Mouse (Mus musculus) liver, embryonic 15.5 days (tissue): Measurements from ENCODE around the gene Nsg1. TPM values are rescaled to one million over a fixed set of nuclear protein-coding genes. Genes with fewer than 3 reads are reported as not detected.

Source experiments
- ATAC-seq: fragments of 200-750 bp; cut with Nextera tagmentation; 2 replicates; pipeline ENCODE4 v1.8.0; 2017; ENCODE audit warnings: moderate number of reproducible peaks, mild to moderate bottlenecking, moderate library complexity; ENCODE audit not compliant: insufficient read depth
- H3K27ac ChIP-seq: fragments of 300-500 bp; sonication (generic); replicated peaks from 2 replicates; pipeline ENCODE4 v1.5.1; 2015; ENCODE audit warnings: mild to moderate bottlenecking, inconsistent platforms
- H3K27me3 ChIP-seq: fragments of 300-500 bp; sonication (generic); 2 replicates; pipeline ENCODE4 v1.6.1; 2015; ENCODE audit warnings: mild to moderate bottlenecking, inconsistent platforms
- H3K36me3 ChIP-seq: fragments of 300-500 bp; sonication (generic); replicated peaks from 2 replicates; pipeline ENCODE4 v1.6.1; 2015; ENCODE audit warnings: moderate library complexity, mild to moderate bottlenecking, inconsistent platforms
- H3K4me1 ChIP-seq: fragments of 300-500 bp; sonication (generic); replicated peaks from 2 replicates; pipeline ENCODE4 v1.6.1; 2015; ENCODE audit warnings: inconsistent platforms
- H3K4me2 ChIP-seq: fragments of 300-500 bp; sonication (generic); 2 replicates; pipeline ENCODE4 v1.6.1; 2015; ENCODE audit warnings: moderate library complexity, mild to moderate bottlenecking, inconsistent platforms
- H3K4me3 ChIP-seq: fragments of 300-500 bp; sonication (generic); replicated peaks from 2 replicates; pipeline ENCODE4 v1.5.1; 2015; ENCODE audit warnings: mild to moderate bottlenecking, inconsistent platforms
- H3K9ac ChIP-seq: fragments of 300-500 bp; sonication (generic); 2 replicates; pipeline ENCODE4 v1.6.1; 2015; ENCODE audit warnings: moderate library complexity, mild to moderate bottlenecking, inconsistent platforms
- H3K9me3 ChIP-seq: fragments of 300-500 bp; sonication (generic); replicated peaks from 2 replicates; pipeline ENCODE4 v1.6.1; 2016; ENCODE audit warnings: inconsistent platforms
- WGBS: fragments of 180-500 bp; shearing (Covaris S2); methylation state at CpG from one replicate; pipeline ENCODE4 v1.1.7; 2015; ENCODE audit warnings: mixed read lengths; ENCODE audit not compliant: insufficient replicate concordance; 5-methylcytosine and 5-hydroxymethylcytosine counted together
- polyA plus RNA-seq: library from polyadenylated mRNA; unstranded; fragments of >200 nt; fragmentation: Nextera tagmentation; extraction: Ambion mirVana; gene quantifications from 2 replicates; pipeline ENCODE4 v1.2.1, GENCODE M21; 2015

The Nsg1 gene
- polyA plus RNA-seq, 1 experiment from 2014 or later = 3.2 TPM

GRCm38 (mm10) chr5:38137163-38137562 lies 22.5 kb downstream of the Nsg1 start:
- Histone ChIP-seq H3K9me3 (no peaks in the 10 kb centered on the region), H3K27ac (no peak overlapping the region), H3K4me2 (no peak overlapping the region), H3K9ac (no peak overlapping the region), H3K4me3 (no peak overlapping the region), H3K36me3 (no peaks in the 10 kb centered on the region), H3K27me3 (no peaks in the 10 kb centered on the region), H3K4me1 (no peaks in the 10 kb centered on the region)
- 77% methylated on average over 9 of the region's 9 CpGs for WGBS
- ATAC-seq = no peak

GRCm38 (mm10) chr5:38136247-38136646 lies 23.5 kb downstream of the Nsg1 start:
- no peak overlapping the region for H3K9ac ChIP-seq
- H3K27ac ChIP-seq = no peak overlapping the region
- no peaks in the 10 kb centered on the region for H3K27me3 ChIP-seq
- peak; percentile 25; the same call in 1 of the 2 replicates for ATAC-seq
- no peaks in the 10 kb centered on the region for H3K4me1 ChIP-seq
- no peaks in the 10 kb centered on the region for H3K36me3 ChIP-seq
- H3K4me2 ChIP-seq = no peak overlapping the region
- H3K4me3 ChIP-seq = no peak overlapping the region
- WGBS = 73% methylated on average over 9 of the region's 9 CpGs
- H3K9me3 ChIP-seq = no peaks in the 10 kb centered on the region

- Histone ChIP-seq H3K9me3 (no peaks in the 10 kb centered on the region), H3K4me1 (no peaks in the 10 kb centered on the region), H3K9ac (no peak overlapping the region), H3K4me3 (no peak overlapping the region), H3K27me3 (no peaks in the 10 kb centered on the region), H3K27ac (no peak overlapping the region), H3K36me3 (0 out of 2 replicates have a peak, but pooled peaks cover 8% of the 10 kb centered on the region), H3K4me2 (no peak overlapping the region)
- peak; percentile 67 for ATAC-seq
- 61% methylated on average over 2 of the region's 2 CpGs for WGBS
Observed at GRCm38 (mm10) chr5:38129339-38129738, 30.4 kb downstream of the Nsg1 start.

- ATAC-seq = no peak
- Histone ChIP-seq H3K27me3 (no peaks in the 10 kb centered on the region), H3K9me3 (no peaks in the 10 kb centered on the region), H3K36me3 (0 out of 2 replicates have a peak, but pooled peaks cover 8% of the 10 kb centered on the region), H3K27ac (no peak overlapping the region), H3K4me2 (no peak overlapping the region), H3K4me1 (no peaks in the 10 kb centered on the region), H3K4me3 (no peak overlapping the region), H3K9ac (no peak overlapping the region)
- 71% methylated on average over 13 of the region's 13 CpGs for WGBS
Observed at GRCm38 (mm10) chr5:38126519-38127306, 33.0 kb downstream of the Nsg1 start.

- ATAC-seq = no peak
- Histone ChIP-seq H3K9me3 (no peaks in the 10 kb centered on the region), H3K4me2 (no peak overlapping the region), H3K27ac (no peak overlapping the region), H3K36me3 (no peaks in the 10 kb centered on the region), H3K9ac (no peak overlapping the region), H3K4me3 (no peak overlapping the region), H3K27me3 (no peaks in the 10 kb centered on the region), H3K4me1 (no peaks in the 10 kb centered on the region)
- WGBS = 72% methylated on average over 7 of the region's 7 CpGs
Observed at GRCm38 (mm10) chr5:38121699-38122098, 38.0 kb downstream of the Nsg1 start.

GRCm38 (mm10) chr5:38119268-38119667 lies 40.4 kb downstream of the Nsg1 start:
- WGBS = 74% methylated on average over 5 of the region's 5 CpGs
- H3K9ac ChIP-seq = no peak overlapping the region
- no peak for ATAC-seq
- no peak overlapping the region for H3K27ac ChIP-seq
- no peaks in the 10 kb centered on the region for H3K9me3 ChIP-seq
- no peaks in the 10 kb centered on the region for H3K4me1 ChIP-seq
- no peak overlapping the region for H3K4me3 ChIP-seq
- peaks cover 7% of the 10 kb centered on the region; the same call in 1 of the 2 replicates for H3K36me3 ChIP-seq
- H3K27me3 ChIP-seq = no peaks in the 10 kb centered on the region
- H3K4me2 ChIP-seq = no peak overlapping the region

GRCm38 (mm10) chr5:38117056-38117455 lies 42.7 kb downstream of the Nsg1 start:
- ATAC-seq = no peak
- Histone ChIP-seq H3K4me3 (no peak overlapping the region), H3K36me3 (peaks cover 7% of the 10 kb centered on the region; the same call in 1 of the 2 replicates), H3K4me1 (no peaks in the 10 kb centered on the region), H3K27me3 (no peaks in the 10 kb centered on the region), H3K4me2 (no peak overlapping the region), H3K9me3 (no peaks in the 10 kb centered on the region), H3K9ac (no peak overlapping the region), H3K27ac (no peak overlapping the region)
- WGBS = 74% methylated on average over 1 of the region's 1 CpGs

- no peak for ATAC-seq
- Histone ChIP-seq H3K36me3 (peaks cover 7% of the 10 kb centered on the region; the same call in 1 of the 2 replicates), H3K4me2 (no peak overlapping the region), H3K4me3 (no peak overlapping the region), H3K27ac (no peak overlapping the region), H3K9me3 (no peaks in the 10 kb centered on the region), H3K9ac (no peak overlapping the region), H3K27me3 (no peaks in the 10 kb centered on the region), H3K4me1 (no peaks in the 10 kb centered on the region)
- WGBS = 86% methylated on average over 2 of the region's 2 CpGs
Observed at GRCm38 (mm10) chr5:38114526-38114925, 45.2 kb downstream of the Nsg1 start.

- H3K9ac ChIP-seq = no peak overlapping the region
- H3K27ac ChIP-seq = no peak overlapping the region
- H3K4me3 ChIP-seq = no peak overlapping the region
- no peaks in the 10 kb centered on the region for H3K27me3 ChIP-seq
- no peaks in the 10 kb centered on the region for H3K9me3 ChIP-seq
- H3K4me2 ChIP-seq = no peak overlapping the region
- peaks cover 8% of the 10 kb centered on the region; the same call in 1 of the 2 replicates for H3K36me3 ChIP-seq
- WGBS = 77% methylated on average over 10 of the region's 10 CpGs
- ATAC-seq = no peak
- no peaks in the 10 kb centered on the region for H3K4me1 ChIP-seq
Observed at GRCm38 (mm10) chr5:38106807-38107206, 52.9 kb downstream of the Nsg1 start.

- Histone ChIP-seq H3K27me3 (no peaks in the 10 kb centered on the region), H3K27ac (no peak overlapping the region), H3K4me3 (no peak overlapping the region), H3K4me2 (no peak overlapping the region), H3K36me3 (peaks cover 8% of the 10 kb centered on the region; the same call in 1 of the 2 replicates), H3K4me1 (no peaks in the 10 kb centered on the region), H3K9ac (no peak overlapping the region), H3K9me3 (no peaks in the 10 kb centered on the region)
- ATAC-seq = no peak
- WGBS = 78% methylated on average over 14 of the region's 14 CpGs
Observed at GRCm38 (mm10) chr5:38106080-38106697, 53.5 kb downstream of the Nsg1 start.

- Histone ChIP-seq H3K36me3 (peaks cover 8% of the 10 kb centered on the region; the same call in 1 of the 2 replicates), H3K4me3 (no peak overlapping the region), H3K4me2 (no peak overlapping the region), H3K9me3 (no peaks in the 10 kb centered on the region), H3K4me1 (no peaks in the 10 kb centered on the region), H3K27ac (no peak overlapping the region), H3K27me3 (no peaks in the 10 kb centered on the region), H3K9ac (no peak overlapping the region)
- ATAC-seq = no peak
- 71% methylated on average over 2 of the region's 2 CpGs for WGBS
Observed at GRCm38 (mm10) chr5:38102945-38103344, 56.8 kb downstream of the Nsg1 start.
